Mouse (Mus musculus): Measurements from ENCODE around the gene Itga5. TPM values are rescaled to one million over a fixed set of nuclear protein-coding genes. Genes with fewer than 3 reads are reported as not detected.

Itga5 gene
- polyA plus RNA-seq, 1 experiment from 2014 or later = 24.6 TPM

Small RNA genes within 50 kb of the gene (microRNA-seq; reads per million reads assigned to microRNA genes)
- gene Mir6963 (ENCODE audit: borderline number of aligned reads) = not detected

Other genes starting within 250 kb of the Itga5 start
- 17.8 and 20.5 TPM in 2 replicates for gene Smug1, start 199.7 kb downstream of the Itga5 start, polyA plus RNA-seq (2014; fragmentation: Nextera tagmentation; extraction: Ambion mirVana)
- 210 and 217 TPM in 2 replicates for gene Cbx5, start 126.9 kb downstream of the Itga5 start, polyA plus RNA-seq (2014; fragmentation: Nextera tagmentation; extraction: Ambion mirVana)
- 1,361 and 1,483 TPM in 2 replicates for gene Hnrnpa1, start 126.3 kb downstream of the Itga5 start, polyA plus RNA-seq (2014; fragmentation: Nextera tagmentation; extraction: Ambion mirVana)
- gene Nfe2, start 108.4 kb downstream of the Itga5 start, polyA plus RNA-seq (2014; fragmentation: Nextera tagmentation; extraction: Ambion mirVana) = 5.4 and 8.0 TPM in 2 replicates
- gene Copz1, start 94.0 kb downstream of the Itga5 start, polyA plus RNA-seq (2014; fragmentation: Nextera tagmentation; extraction: Ambion mirVana) = 327 and 331 TPM in 2 replicates
- not detected in 2 replicates for gene Gpr84, start 56.2 kb downstream of the Itga5 start, polyA plus RNA-seq (2014; fragmentation: Nextera tagmentation; extraction: Ambion mirVana)
- gene Zfp385a, start 26.7 kb downstream of the Itga5 start, polyA plus RNA-seq (2014; fragmentation: Nextera tagmentation; extraction: Ambion mirVana) = 12.2 and 16.6 TPM in 2 replicates
- 0.32 TPM in 1 of 2 replicates, not detected in the other for gene Gtsf1, start 63.7 kb upstream of the Itga5 start, polyA plus RNA-seq (2014; fragmentation: Nextera tagmentation; extraction: Ambion mirVana)
- gene Gtsf2, start 81.7 kb upstream of the Itga5 start, polyA plus RNA-seq (2014; fragmentation: Nextera tagmentation; extraction: Ambion mirVana) = not detected in 2 replicates
- 2.0 and 2.1 TPM in 2 replicates for gene Nckap1l, start 87.0 kb upstream of the Itga5 start, polyA plus RNA-seq (2014; fragmentation: Nextera tagmentation; extraction: Ambion mirVana)
- 6.6 and 8.4 TPM in 2 replicates for gene Pde1b, start 136.3 kb upstream of the Itga5 start, polyA plus RNA-seq (2014; fragmentation: Nextera tagmentation; extraction: Ambion mirVana)
- 17.6 and 21.6 TPM in 2 replicates for gene Ppp1r1a, start 171.2 kb upstream of the Itga5 start, polyA plus RNA-seq (2014; fragmentation: Nextera tagmentation; extraction: Ambion mirVana)
- not detected in 2 replicates for gene Glycam1, start 198.3 kb upstream of the Itga5 start, polyA plus RNA-seq (2014; fragmentation: Nextera tagmentation; extraction: Ambion mirVana)